Mouse (Mus musculus): ENCODE measurements around the gene Gpat2. TPM values are rescaled to one million over a fixed set of nuclear protein-coding genes. Genes with fewer than 3 reads are reported as not detected.

Gene Gpat2
- 0.17 and 0.21 TPM in 2 replicates for polyA plus RNA-seq (2015; fragmentation: Nextera tagmentation; extraction: Ambion mirVana)

DNA sequence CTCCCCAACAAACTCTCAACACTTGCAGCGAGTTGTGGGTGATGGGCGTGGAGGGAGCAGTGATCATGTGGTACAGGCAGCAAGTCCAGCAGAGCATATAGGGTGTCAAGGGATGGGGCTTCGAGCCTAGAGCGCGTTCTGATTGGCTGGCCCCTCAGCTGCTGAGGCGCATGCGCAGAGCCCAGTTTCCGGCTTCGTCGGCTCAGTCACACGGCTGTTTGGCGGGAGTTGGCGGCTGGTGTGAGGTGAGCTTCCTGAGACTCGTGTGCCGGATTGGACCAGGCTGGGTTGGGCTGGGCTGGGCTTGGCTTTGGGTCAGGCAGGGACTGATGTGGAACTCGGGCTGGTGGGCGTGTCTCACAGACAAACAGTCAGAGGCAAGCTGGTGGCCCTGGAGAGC, at the start of gene Gpat2:
Gene Gpat2, plus strand, starts transcription at position 223 of the 400 bp plus-strand sequence.

DNA sequence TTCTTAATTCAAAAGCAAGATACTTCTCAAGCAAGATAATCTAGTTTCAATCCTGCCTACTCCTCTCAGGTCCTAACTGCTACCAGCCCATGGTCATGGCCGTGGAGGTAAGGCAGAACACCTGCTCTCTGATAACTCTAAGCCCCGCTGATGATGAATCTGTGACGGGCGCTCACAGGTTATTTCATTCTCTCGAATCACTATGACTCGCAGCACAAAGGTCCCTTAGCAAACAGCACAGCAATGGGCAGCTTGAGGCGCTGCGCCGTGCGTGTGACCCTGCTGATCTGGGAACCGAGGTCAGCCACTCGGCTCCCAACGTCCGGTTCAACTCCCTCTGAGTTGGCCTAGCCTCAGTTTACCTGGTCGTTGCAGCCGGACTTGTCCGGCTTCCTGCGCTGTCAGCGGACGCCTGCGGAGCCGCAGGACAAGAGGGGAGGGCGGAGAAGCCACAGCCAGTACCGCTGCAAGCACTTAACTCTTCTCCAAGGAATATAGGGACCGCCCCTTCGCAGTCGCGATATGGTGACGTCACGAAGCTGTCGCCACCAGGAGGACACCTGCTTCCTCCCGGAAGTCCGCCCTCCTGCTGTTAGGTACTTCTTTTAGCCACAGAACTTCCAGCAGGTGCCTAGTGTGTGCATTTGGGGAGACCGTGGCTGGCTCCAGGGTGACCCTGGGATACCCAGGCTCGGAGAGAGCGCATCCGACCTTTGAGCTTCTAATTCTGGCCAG, 19.2 kb downstream of the Gpat2 start, which contains the start of gene Fahd2a:
Gene Fahd2a, minus strand, starts transcription at position 511 of the 735 bp plus-strand sequence.

Other genes with a start within 250 kb of the Gpat2 start
- gene 1810024B03Rik, start 216.9 kb upstream of the Gpat2 start, polyA plus RNA-seq (2015; fragmentation: Nextera tagmentation; extraction: Ambion mirVana), result 1.0 and 1.8 TPM in 2 replicates
- gene Snrnp200, start 216.8 kb upstream of the Gpat2 start, polyA plus RNA-seq (2015; fragmentation: Nextera tagmentation; extraction: Ambion mirVana), result 23.3 and 29.3 TPM in 2 replicates
- gene Ciao1, start 177.4 kb upstream of the Gpat2 start, polyA plus RNA-seq (2015; fragmentation: Nextera tagmentation; extraction: Ambion mirVana), result 50.4 and 52.9 TPM in 2 replicates
- 80.0 and 82.2 TPM in 2 replicates for gene Tmem127, start 177.3 kb upstream of the Gpat2 start, polyA plus RNA-seq (2015; fragmentation: Nextera tagmentation; extraction: Ambion mirVana)
- 89.7 and 93.4 TPM in 2 replicates for gene Stard7, start 155.0 kb upstream of the Gpat2 start, polyA plus RNA-seq (2015; fragmentation: Nextera tagmentation; extraction: Ambion mirVana)
- gene Dusp2, start 89.0 kb upstream of the Gpat2 start, polyA plus RNA-seq (2015; fragmentation: Nextera tagmentation; extraction: Ambion mirVana), result 23.5 and 23.8 TPM in 2 replicates
- gene Astl, start 86.6 kb upstream of the Gpat2 start, polyA plus RNA-seq (2015; fragmentation: Nextera tagmentation; extraction: Ambion mirVana), result not detected in 2 replicates
- gene Adra2b, start 62.0 kb upstream of the Gpat2 start, polyA plus RNA-seq (2015; fragmentation: Nextera tagmentation; extraction: Ambion mirVana), result 0.53 and 0.88 TPM in 2 replicates
- gene Fahd2a, start 19.4 kb downstream of the Gpat2 start, polyA plus RNA-seq (2015; fragmentation: Nextera tagmentation; extraction: Ambion mirVana), result 33.7 and 39.1 TPM in 2 replicates
- 13.3 and 14.9 TPM in 2 replicates for gene Kcnip3, start 96.9 kb downstream of the Gpat2 start, polyA plus RNA-seq (2015; fragmentation: Nextera tagmentation; extraction: Ambion mirVana)
- 0.04 TPM in 1 of 2 replicates, not detected in the other for gene Prom2, start 116.3 kb downstream of the Gpat2 start, polyA plus RNA-seq (2015; fragmentation: Nextera tagmentation; extraction: Ambion mirVana)
- 4.2 and 4.6 TPM in 2 replicates for gene Zfp661, start 161.9 kb downstream of the Gpat2 start, polyA plus RNA-seq (2015; fragmentation: Nextera tagmentation; extraction: Ambion mirVana)
- 136 and 140 TPM in 2 replicates for gene Mrps5, start 162.0 kb downstream of the Gpat2 start, polyA plus RNA-seq (2015; fragmentation: Nextera tagmentation; extraction: Ambion mirVana)
- 24.5 and 24.6 TPM in 2 replicates for gene Mal, start 231.5 kb downstream of the Gpat2 start, polyA plus RNA-seq (2015; fragmentation: Nextera tagmentation; extraction: Ambion mirVana)

All from neural tube, postnatal 0 days (tissue).